Comparison of ENCODE assay signal across 8 mouse cellular contexts in the genomic region with DNA sequence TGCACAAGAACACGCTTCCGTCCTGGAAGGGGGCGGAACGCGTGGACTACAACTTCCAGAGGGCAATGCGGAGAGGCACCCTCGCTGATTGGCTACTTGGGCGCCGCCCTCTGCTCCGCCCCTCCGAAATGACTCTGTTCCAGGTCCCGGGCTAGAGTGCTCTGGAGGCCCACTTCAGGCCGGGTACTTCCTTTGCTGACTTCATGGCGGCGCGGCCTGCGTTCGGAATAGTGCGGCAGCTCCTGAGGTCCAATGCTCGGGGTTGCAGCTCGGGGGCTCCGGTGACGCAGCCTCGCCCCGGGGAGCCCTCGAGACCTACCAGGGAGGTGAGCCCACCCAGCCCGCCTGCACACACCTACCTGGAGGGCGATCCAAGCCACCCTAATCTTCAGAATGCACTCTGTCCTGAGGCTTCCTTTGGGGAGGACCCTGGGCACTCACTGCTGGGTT. TPM values are rescaled to one million over a fixed set of nuclear protein-coding genes. Genes with fewer than 3 reads are reported as not detected.
A peak's percentile ranks its signal among the peaks of the same experiment; 100 is the strongest.
DNase-seq lines count a peak whose midpoint lies in the region; ATAC-seq lines count a peak whose summit lies in the region.

Gene Mocs1, plus strand, starts transcription at position 124 of the 450 bp plus-strand sequence.

- H3K4me2 ChIP-seq in hindbrain, embryonic 11.5 days (replicated peaks; ENCODE audit: low read depth, low read length) = peak within 1 kb of the TSS; percentile 87

- H3K27ac ChIP-seq in hindbrain, embryonic 11.5 days (ENCODE audit: low read depth, low read length) = no peak within 1 kb of the TSS

- H3K36me3 ChIP-seq in hindbrain, embryonic 11.5 days (ENCODE audit: control insufficient read depth, insufficient read depth, low read length) = no peaks in the 10 kb centered on the region

- H3K9me3 ChIP-seq in hindbrain, embryonic 11.5 days (ENCODE audit: control insufficient read depth, low read length) = no peaks in the 10 kb centered on the region

- H3K9ac ChIP-seq in hindbrain, embryonic 11.5 days (ENCODE audit: low read depth, low read length) = peak within 1 kb of the TSS; percentile 82

- WGBS in hindbrain, embryonic 11.5 days = under 1% methylated on average over 28 of the region's 28 CpGs

- H3K4me3 ChIP-seq in hindbrain, embryonic 11.5 days (ENCODE audit: low read depth, low read length) = peak within 1 kb of the TSS; percentile 66

- peaks cover 5% of the 10 kb centered on the region; the same call in 1 of the 2 replicates for H3K4me1 ChIP-seq in hindbrain, embryonic 11.5 days (replicated peaks; ENCODE audit: control insufficient read depth, insufficient read depth, low read length)

- peak; percentile 97 for DNase-seq in MN1 (ENCODE audit: low spot score)
- peak; percentile 94 for DNase-seq in cerebellum, adult 9-10 months
- DNase-seq in frontal cortex, adult 2 months (ENCODE audit: extremely low spot score in 1 of 2, low spot score in 1 of 2) = peak; percentile 88 to 96
- peak; percentile 96 for DNase-seq in hindbrain, embryonic 11.5 days (ENCODE audit: low spot score)
- peak; percentile 91 to 93 for DNase-seq in layer of hippocampus, postnatal 10 days (ENCODE audit: low spot score in 2 of 2)
- peak; percentile 99 for DNase-seq in lung, postnatal 10 days
- peak; percentile 94 for DNase-seq in ovary, postnatal 36 days (ENCODE audit: low spot score)
- DNase-seq in thymus, postnatal 25 days = peak; percentile 96

- peak; percentile 99 for ATAC-seq in hindbrain, embryonic 11.5 days (ENCODE audit: low FRiP score)

- H3K27me3 ChIP-seq in hindbrain, embryonic 11.5 days (ENCODE audit: control insufficient read depth, insufficient read depth, low read length) = no peaks in the 10 kb centered on the region

RNA-seq across cellular contexts. Expression of gene Mocs1, which starts in this region (rescaled TPM):
- 8.3 and 8.9 TPM in 2 replicates for polyA plus RNA-seq in frontal cortex, adult 2 months (2012; rRNA removed)
- 5.6 and 6.4 TPM in 2 replicates for polyA plus RNA-seq in hindbrain, embryonic 11.5 days (2014; fragmentation: Nextera tagmentation; extraction: Ambion mirVana)
- 10 to 100 TPM; 12.7 to 13.4 TPM for total RNA-seq in layer of hippocampus, postnatal 10 days (2021)
